Mouse (Mus musculus) liver, embryonic 14.5 days (tissue): ENCODE measurements around the gene Glt8d2. TPM values are rescaled to one million over a fixed set of nuclear protein-coding genes. Genes with fewer than 3 reads are reported as not detected.

Source experiments
- ATAC-seq: fragments of 200-750 bp; cut with Nextera tagmentation; 2 replicates; pipeline ENCODE4 v1.8.0; 2017; ENCODE audit warnings: moderate number of reproducible peaks, mild to moderate bottlenecking, moderate library complexity; ENCODE audit not compliant: insufficient read depth
- DNase-seq, 3 experiments: peaks; one replicate each; pipeline ENCODE4 v3.0.0-alpha.2; 2012 to 2013; ENCODE audit warnings: low read depth in 3 of 3, low spot score in 3 of 3
- H3K27ac ChIP-seq: fragments of 300-500 bp; sonication (generic); 2 replicates; pipeline ENCODE4 v1.5.1; 2014; ENCODE audit warnings: moderate library complexity, mild to moderate bottlenecking, control low read depth, inconsistent platforms
- H3K27me3 ChIP-seq: fragments of 300-500 bp; sonication (generic); 2 replicates; pipeline ENCODE4 v1.6.1; 2014; ENCODE audit warnings: mild to moderate bottlenecking, low read length, moderate library complexity; ENCODE audit not compliant: control insufficient read depth, insufficient read depth
- H3K36me3 ChIP-seq: fragments of 300-500 bp; sonication (generic); replicated peaks from 2 replicates; pipeline ENCODE4 v1.6.1; 2014; ENCODE audit warnings: low read depth; ENCODE audit not compliant: control insufficient read depth, insufficient read depth
- H3K4me1 ChIP-seq, 2 experiments: fragments of 200-500 bp in 1 of 2; fragments of 300-500 bp in 1 of 2; sonication (generic) in 1 of 2; replicated peaks; 2 replicates each; pipeline ENCODE4 v1.6.1; 2012 to 2014; ENCODE audit warnings: antibody characterized with exemption in 1 of 2, inconsistent platforms in 1 of 2, low read length in 1 of 2; ENCODE audit not compliant: control insufficient read depth in 2 of 2, insufficient read depth in 2 of 2
- H3K4me2 ChIP-seq: fragments of 300-500 bp; sonication (generic); 2 replicates; pipeline ENCODE4 v1.6.1; 2014; ENCODE audit warnings: low read depth, mild to moderate bottlenecking, control low read depth, moderate library complexity
- H3K4me3 ChIP-seq, 2 experiments: fragments of 200-500 bp in 1 of 2; fragments of 300-500 bp in 1 of 2; sonication (generic) in 1 of 2; 2 replicates each; pipeline ENCODE4 v1.5.1; 2012 to 2014; ENCODE audit warnings: low read depth in 2 of 2, low read length in 2 of 2, mild to moderate bottlenecking in 2 of 2, control low read depth in 1 of 2, inconsistent platforms in 1 of 2, moderate library complexity in 1 of 2; ENCODE audit not compliant: insufficient read depth in 1 of 2
- H3K9ac ChIP-seq: fragments of 300-500 bp; sonication (generic); replicated peaks from 2 replicates; pipeline ENCODE4 v1.6.1; 2014; ENCODE audit warnings: mild to moderate bottlenecking, control low read depth, moderate library complexity
- H3K9me3 ChIP-seq: fragments of 300-500 bp; sonication (generic); 2 replicates; pipeline ENCODE4 v1.6.1; 2016; ENCODE audit warnings: low read length, mixed read lengths; ENCODE audit not compliant: control insufficient read depth
- CTCF ChIP-seq: IDR thresholded peaks from 2 replicates; pipeline ENCODE4 v1.5.1; 2016; ENCODE audit warnings: antibody characterized with exemption, low read depth, control low read depth
- EP300 ChIP-seq: IDR thresholded peaks from 2 replicates; pipeline ENCODE4 v1.6.1; 2016; ENCODE audit warnings: antibody characterized with exemption, low read depth
- WGBS: fragments of 180-500 bp; shearing (Covaris S2); extraction: QIAGEN DNeasy Blood & Tissue Kit; methylation state at CpG from one replicate; pipeline ENCODE4 v1.1.7; 2014; ENCODE audit not compliant: insufficient replicate concordance; 5-methylcytosine and 5-hydroxymethylcytosine counted together
- polyA plus RNA-seq, 2 experiments: library from polyadenylated mRNA; depleted of rRNA in 1 of 2; stranded (reverse) in 1 of 2; unstranded in 1 of 2; fragments of >200 nt; fragmentation: Nextera tagmentation in 1 of 2; extraction: Ambion mirVana in 1 of 2; gene quantifications; 2 replicates each; pipeline versions ENCODE4 v1.2.1 to v1.2.3; 2012 to 2014

Gene Glt8d2
- polyA plus RNA-seq, 2 experiments: 0.23 to 0.27 TPM

- no peak for ATAC-seq
- no peak overlapping the region for H3K4me2 ChIP-seq
These were observed 28.0 kb downstream of the Glt8d2 start for GRCm38 (mm10) chr10:82662267-82662990.

GRCm38 (mm10) chr10:82661820-82662219 lies 28.6 kb downstream of the Glt8d2 start:
- Histone ChIP-seq H3K4me2 (no peak overlapping the region), H3K9ac (no peak overlapping the region), H3K4me1 (peaks cover 0 to 3% of the 10 kb centered on the region in 2 experiments; a peak in 1 of 4 replicates), H3K27ac (no peak overlapping the region), H3K9me3 (no peaks in the 10 kb centered on the region), H3K27me3 (no peaks in the 10 kb centered on the region), H3K4me3 (no peak overlapping the region), H3K36me3 (no peaks in the 10 kb centered on the region)
- TF ChIP-seq CTCF (no peak), EP300 (no peak)
- WGBS: 72% methylated on average over 8 of the region's 8 CpGs
- DNase-seq (no peak), ATAC-seq (no peak)

More at GRCm38 (mm10) chr10:82662267-82662990, 28.0 kb downstream of the Glt8d2 start:
- DNase-seq: no peak
- Histone ChIP-seq H3K4me3 (no peak overlapping the region), H3K27ac (no peak overlapping the region), H3K4me1 (peaks cover 0 to 4% of the 10 kb centered on the region in 2 experiments; a peak in 1 of 4 replicates), H3K27me3 (no peaks in the 10 kb centered on the region), H3K9me3 (no peaks in the 10 kb centered on the region), H3K36me3 (no peaks in the 10 kb centered on the region), H3K9ac (no peak overlapping the region)
- 56% methylated on average over 14 of the region's 14 CpGs for WGBS
- TF ChIP-seq CTCF (no peak), EP300 (no peak)

DNA sequence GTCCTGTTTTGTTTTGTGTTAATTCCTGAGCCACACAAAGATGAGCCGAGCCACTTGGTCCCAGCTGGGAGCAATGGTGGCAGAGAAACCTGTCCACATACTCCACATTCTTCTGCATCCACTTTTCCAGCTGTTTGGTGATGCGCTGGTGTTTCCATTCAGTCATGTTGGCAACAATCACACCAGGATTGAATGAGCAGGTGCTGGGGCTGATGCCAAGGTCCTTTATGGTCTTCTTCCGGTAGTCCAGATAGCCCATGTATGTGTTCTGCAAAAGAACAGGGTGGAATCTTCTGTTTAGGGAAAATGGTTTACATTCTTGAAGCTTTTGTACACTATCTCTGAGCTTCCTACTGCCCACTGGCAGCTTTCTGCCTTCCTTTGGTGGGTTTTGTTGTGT lies 35.9 kb downstream of the Glt8d2 start:
- WGBS: 74% methylated on average over 3 of the region's 3 CpGs
- H3K36me3 ChIP-seq: peaks cover 3% of the 10 kb centered on the region; the same call in 1 of the 2 replicates
- no peak for ATAC-seq
- no peaks in the 10 kb centered on the region for H3K9me3 ChIP-seq
- H3K4me3 ChIP-seq: no peak overlapping the region
- no peak overlapping the region for H3K9ac ChIP-seq
- no peak overlapping the region for H3K27ac ChIP-seq
- TF ChIP-seq CTCF (no peak), EP300 (no peak)
- no peak overlapping the region for H3K4me2 ChIP-seq
- DNase-seq: no peak
- H3K27me3 ChIP-seq: no peaks in the 10 kb centered on the region
- no peaks in the 10 kb centered on the region for H3K4me1 ChIP-seq

DNA sequence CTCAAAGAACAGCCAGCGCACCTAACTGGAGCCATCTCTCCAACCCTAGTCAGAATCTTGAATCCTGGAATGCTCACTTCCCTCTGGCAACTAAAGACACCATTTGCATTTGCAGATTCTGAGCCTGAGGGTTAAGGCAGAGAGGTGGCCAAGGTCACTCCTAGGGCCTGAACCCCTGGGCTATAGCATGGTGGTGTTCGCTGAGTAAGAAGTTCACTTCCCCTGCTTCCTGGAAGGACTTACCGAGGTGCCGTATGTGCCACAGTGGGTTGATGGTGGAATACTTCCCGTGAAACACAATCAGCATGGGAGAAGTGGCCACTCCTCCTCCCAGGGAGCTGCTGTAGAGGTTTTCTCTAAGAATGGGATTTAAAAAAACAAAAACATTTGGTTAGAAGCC lies 37.8 kb downstream of the Glt8d2 start:
- TF ChIP-seq CTCF: no peak
- no peak for TF ChIP-seq EP300
- H3K4me3 ChIP-seq: no peak overlapping the region
- H3K4me1 ChIP-seq: no peaks in the 10 kb centered on the region
- WGBS: 61% methylated on average over 5 of the region's 5 CpGs
- H3K4me2 ChIP-seq: no peak overlapping the region
- H3K36me3 ChIP-seq: peaks cover 7% of the 10 kb centered on the region
- DNase-seq: no peak
- H3K9me3 ChIP-seq: no peaks in the 10 kb centered on the region
- no peak overlapping the region for H3K9ac ChIP-seq
- no peak for ATAC-seq
- no peak overlapping the region for H3K27ac ChIP-seq
- H3K27me3 ChIP-seq: no peaks in the 10 kb centered on the region

DNA sequence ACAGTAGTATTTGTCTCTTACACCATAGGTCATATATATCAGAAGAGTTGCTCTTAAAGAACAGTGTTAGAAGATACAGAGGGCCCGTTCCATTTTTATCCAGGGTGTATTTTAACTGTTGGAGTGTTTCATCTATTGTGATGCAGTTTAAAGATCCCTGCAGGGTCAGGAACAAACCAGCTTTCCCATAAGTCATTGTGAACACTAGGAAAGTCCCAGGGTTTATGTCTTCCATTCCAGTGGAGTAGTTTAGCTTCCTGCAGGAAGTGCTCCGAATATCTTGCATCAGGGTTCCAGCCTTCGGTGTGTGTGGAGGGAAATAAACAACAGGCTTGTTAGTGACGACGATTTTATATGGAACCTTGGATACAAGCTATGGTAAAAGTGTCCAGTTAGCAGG lies 39.2 kb downstream of the Glt8d2 start:
- TF ChIP-seq CTCF: no peak
- no peak for TF ChIP-seq EP300
- Histone ChIP-seq H3K4me2 (no peak overlapping the region), H3K36me3 (peaks cover 17% of the 10 kb centered on the region), H3K9me3 (no peaks in the 10 kb centered on the region), H3K27me3 (no peaks in the 10 kb centered on the region), H3K9ac (no peak overlapping the region), H3K4me1 (no peaks in the 10 kb centered on the region), H3K4me3 (no peak overlapping the region), H3K27ac (no peak overlapping the region)
- DNase-seq (no peak), ATAC-seq (no peak)
- WGBS: 71% methylated on average over 5 of the region's 5 CpGs
